In the genomic region with DNA sequence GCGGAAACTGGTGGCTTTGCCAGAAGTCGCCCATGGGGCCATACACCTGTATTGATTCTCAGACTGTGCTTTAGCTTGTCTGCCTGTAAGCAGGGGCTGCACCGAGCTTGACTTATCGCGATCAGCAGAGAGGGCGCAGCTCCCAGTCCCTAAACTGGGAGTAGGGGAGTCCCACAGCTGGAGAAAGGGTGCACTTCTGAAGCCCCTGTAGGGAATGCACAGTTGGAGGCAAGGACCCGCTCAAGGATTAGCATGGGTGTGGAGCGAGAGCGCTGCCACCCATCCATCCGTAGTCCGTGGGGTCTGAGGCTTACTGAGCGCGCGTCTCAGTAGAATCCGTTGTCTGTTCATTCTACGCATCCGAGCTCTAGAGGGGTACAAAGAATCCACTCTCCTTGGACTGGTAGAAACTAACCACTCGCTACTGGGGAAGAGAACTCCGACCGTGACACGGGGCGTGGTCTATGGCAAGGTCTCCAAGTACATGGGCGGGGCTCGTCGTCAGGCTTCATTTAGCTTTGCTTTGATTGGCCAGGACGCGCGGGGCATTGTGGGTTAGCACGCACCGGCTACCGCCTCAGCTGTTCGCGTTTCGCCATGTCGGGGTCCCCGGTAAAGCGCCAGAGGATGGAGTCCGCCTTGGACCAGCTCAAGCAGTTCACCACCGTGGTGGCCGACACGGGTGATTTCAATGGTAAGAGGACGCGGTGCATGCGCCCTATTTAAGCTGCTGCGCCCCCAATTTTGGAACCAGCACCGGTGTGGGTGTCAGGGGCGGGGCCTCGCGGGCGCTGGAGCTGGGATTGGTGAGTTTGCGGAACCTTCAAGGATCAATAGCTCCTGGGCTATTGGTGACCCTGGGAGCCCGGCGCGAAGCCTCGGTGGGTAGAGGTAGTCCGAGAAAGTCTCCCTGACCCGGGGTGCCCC, we compare ENCODE assay signal across 7 mouse cellular contexts. TPM values are rescaled to one million over a fixed set of nuclear protein-coding genes. Genes with fewer than 3 reads are reported as not detected.
A peak's percentile ranks its signal among the peaks of the same experiment; 100 is the strongest.
DNase-seq lines count a peak whose midpoint lies in the region; ATAC-seq and TF ChIP-seq lines count a peak whose summit lies in the region.

Gene Taldo1 (plus strand): TSS at position 575 of the 927 bp plus-strand sequence.

- no peaks in the 10 kb centered on the region for H3K27me3 ChIP-seq in intestine, postnatal 0 days (replicated peaks; ENCODE audit: control insufficient read depth, insufficient read depth, low read length)
- H3K27me3 ChIP-seq in midbrain, embryonic 12.5 days = peaks cover 16% of the 10 kb centered on the region
- no peaks in the 10 kb centered on the region for H3K27me3 ChIP-seq in small intestine, adult 2 months (ENCODE audit: control insufficient read depth, insufficient read depth, low read length)

- TF ChIP-seq POLR2A in small intestine, adult 2 months (IDR thresholded peaks at IDR 0.05; ENCODE audit: low read depth, low read length) = no peak

- peaks cover 8% of the 10 kb centered on the region for H3K36me3 ChIP-seq in intestine, postnatal 0 days (ENCODE audit: control insufficient read depth, insufficient read depth)
- H3K36me3 ChIP-seq in midbrain, embryonic 12.5 days = peaks cover 11% of the 10 kb centered on the region
- H3K36me3 ChIP-seq in small intestine, adult 2 months (ENCODE audit: control insufficient read depth, insufficient read depth, low read length) = peaks cover 11% of the 10 kb centered on the region

- peak within 1 kb of the TSS; percentile 67 for H3K9ac ChIP-seq in intestine, postnatal 0 days (ENCODE audit: low read depth, low read length)
- peak within 1 kb of the TSS; percentile 69 for H3K9ac ChIP-seq in midbrain, embryonic 12.5 days (replicated peaks)

- ATAC-seq in intestine, postnatal 0 days = peak; percentile 71
- ATAC-seq in midbrain, embryonic 12.5 days (ENCODE audit: low FRiP score, low read depth) = peak; percentile 93

- TF ChIP-seq CTCF in intestine, postnatal 0 days (IDR thresholded peaks at IDR 0.05; ENCODE audit: low read depth) = no peak
- TF ChIP-seq CTCF in small intestine, adult 2 months (IDR thresholded peaks at IDR 0.05; ENCODE audit: extremely low read depth, insufficient read length, insufficient replicate concordance, low read depth, low read length) = no peak

- peaks cover 3% of the 10 kb centered on the region for H3K4me1 ChIP-seq in intestine, postnatal 0 days (replicated peaks; ENCODE audit: control insufficient read depth, insufficient read depth, low read length)
- peaks cover 12% of the 10 kb centered on the region for H3K4me1 ChIP-seq in midbrain, embryonic 12.5 days
- H3K4me1 ChIP-seq in small intestine, adult 2 months (ENCODE audit: control insufficient read depth, insufficient read depth, insufficient read length, low read length) = peaks cover 21% of the 10 kb centered on the region

- H3K27ac ChIP-seq in intestine, postnatal 0 days (ENCODE audit: low read depth, low read length) = peak within 1 kb of the TSS; percentile 97
- peak within 1 kb of the TSS; percentile 79 for H3K27ac ChIP-seq in midbrain, embryonic 12.5 days (replicated peaks)
- peak within 1 kb of the TSS; percentile 96 for H3K27ac ChIP-seq in small intestine, adult 2 months (ENCODE audit: insufficient read depth, low read depth, low read length)

- H3K4me2 ChIP-seq in intestine, postnatal 0 days (replicated peaks; ENCODE audit: low read depth) = peak within 1 kb of the TSS; percentile 94
- H3K4me2 ChIP-seq in midbrain, embryonic 12.5 days (replicated peaks) = peak within 1 kb of the TSS; percentile 76

- peak within 1 kb of the TSS; percentile 71 for H3K4me3 ChIP-seq in intestine, postnatal 0 days (ENCODE audit: low read depth, low read length)
- H3K4me3 ChIP-seq in midbrain, embryonic 12.5 days = peak within 1 kb of the TSS; percentile 75
- peak within 1 kb of the TSS; percentile 84 for H3K4me3 ChIP-seq in small intestine, adult 2 months (ENCODE audit: low read depth, low read length)

- intact Hi-C loops in left cerebral cortex, postnatal 4 days (cut with DNase I) = no loop called here

- no peaks in the 10 kb centered on the region for H3K9me3 ChIP-seq in intestine, postnatal 0 days (ENCODE audit: control insufficient read depth)
- H3K9me3 ChIP-seq in midbrain, embryonic 12.5 days = no peaks in the 10 kb centered on the region

- DNase-seq in adrenal gland, adult 2 months = peak; percentile 98
- peak; percentile 96 for DNase-seq in embryo, embryonic 9.5 days (ENCODE audit: extremely low spot score)
- DNase-seq in gonadal fat pad, adult 2 months (ENCODE audit: low read depth) = no peak
- peak; percentile 97 for DNase-seq in left cerebral cortex, postnatal 4 days

- WGBS in intestine, postnatal 0 days = under 1% methylated on average over 57 of the region's 57 CpGs
- WGBS in midbrain, embryonic 12.5 days = under 1% methylated on average over 57 of the region's 57 CpGs
- WGBS in small intestine, adult 2 months = under 1% methylated on average over 57 of the region's 57 CpGs

RNA-seq across cellular contexts. Expression of gene Taldo1, which starts in this region (rescaled TPM):
- 100 to 1,000 TPM; 640 to 700 TPM for total RNA-seq in adrenal gland, adult 2 months (2021)
- polyA plus RNA-seq in adrenal gland, adult 2 months (2012; rRNA removed) = 260 and 309 TPM in 2 replicates
- polyA plus RNA-seq in gonadal fat pad, adult 2 months (2012; rRNA removed) = 324 and 438 TPM in 2 replicates
- 706 and 711 TPM in 2 replicates for polyA plus RNA-seq in intestine, postnatal 0 days (2015; fragmentation: Nextera tagmentation; extraction: Ambion mirVana)
- 100 to 1,000 TPM; 146 to 152 TPM for total RNA-seq in left cerebral cortex, postnatal 4 days (2021)
- polyA plus RNA-seq in midbrain, embryonic 12.5 days (2016; fragmentation: Nextera tagmentation; extraction: Ambion mirVana) = 362 and 364 TPM in 2 replicates
- polyA plus RNA-seq in small intestine, adult 2 months (2012; rRNA removed) = 191 and 473 TPM in 2 replicates

Comparison
In these comparisons a context has a peak if more than half of its experiments do, and no peak if none do; other contexts are left out.
1. RNA of gene Taldo1 (total RNA-seq): 640 to 700 TPM in adrenal gland, adult 2 months; 146 to 152 TPM in left cerebral cortex, postnatal 4 days; every median in the first group is over 4 times any median in the second.
2. Peak in every context shown above with its lines, with median percentiles within 50 percentile points of each other: H3K27ac ChIP-seq and H3K4me3 ChIP-seq.